Mouse (Mus musculus) forebrain, embryonic 10.5 days (tissue): ENCODE results near the gene Duxbl2. TPM values are rescaled to one million over a fixed set of nuclear protein-coding genes. Genes with fewer than 3 reads are reported as not detected.
"Not testable (repeated sequence)": the region's sequence is repeated elsewhere in the genome, so short reads cannot be mapped to it uniquely, and the experiment has no call there.

Source experiments
- DNase-seq: peaks from one replicate; pipeline ENCODE4 v3.0.0-alpha.2; 2017; ENCODE audit warnings: low spot score; ENCODE audit errors: extremely low spot score
- H3K27ac ChIP-seq: fragments of 300-500 bp; sonication (generic); 2 replicates; pipeline ENCODE4 v1.5.1; 2016; ENCODE audit warnings: mild to moderate bottlenecking
- H3K27me3 ChIP-seq: fragments of 300-500 bp; sonication (generic); 2 replicates; pipeline ENCODE4 v1.6.1; 2016; ENCODE audit warnings: mild to moderate bottlenecking; ENCODE audit not compliant: poor library complexity, severe bottlenecking
- H3K36me3 ChIP-seq: fragments of 300-500 bp; sonication (generic); replicated peaks from 2 replicates; pipeline ENCODE4 v1.6.1; 2016; ENCODE audit warnings: mild to moderate bottlenecking, moderate library complexity
- H3K4me1 ChIP-seq: fragments of 300-500 bp; sonication (generic); 2 replicates; pipeline ENCODE4 v1.6.1; 2016
- H3K4me3 ChIP-seq: fragments of 300-500 bp; sonication (generic); 2 replicates; pipeline ENCODE4 v1.5.1; 2016; ENCODE audit warnings: mild to moderate bottlenecking, moderate library complexity
- H3K9me3 ChIP-seq: fragments of 300-500 bp; sonication (generic); 2 replicates; pipeline ENCODE4 v1.6.1; 2016; ENCODE audit warnings: mild to moderate bottlenecking, moderate library complexity
- WGBS: fragments of 180-500 bp; shearing (Covaris S2); methylation state at CpG from one replicate; pipeline ENCODE4 v1.1.7; 2016; 5-methylcytosine and 5-hydroxymethylcytosine counted together
- polyA plus RNA-seq: library from polyadenylated mRNA; unstranded; fragments of >200 nt; fragmentation: Nextera tagmentation; extraction: Ambion mirVana; gene quantifications from 2 replicates; pipeline ENCODE4 v1.2.1, GENCODE M21; 2016

The Duxbl2 gene
- polyA plus RNA-seq, 1 experiment from 2014 or later: not detected

DNA sequence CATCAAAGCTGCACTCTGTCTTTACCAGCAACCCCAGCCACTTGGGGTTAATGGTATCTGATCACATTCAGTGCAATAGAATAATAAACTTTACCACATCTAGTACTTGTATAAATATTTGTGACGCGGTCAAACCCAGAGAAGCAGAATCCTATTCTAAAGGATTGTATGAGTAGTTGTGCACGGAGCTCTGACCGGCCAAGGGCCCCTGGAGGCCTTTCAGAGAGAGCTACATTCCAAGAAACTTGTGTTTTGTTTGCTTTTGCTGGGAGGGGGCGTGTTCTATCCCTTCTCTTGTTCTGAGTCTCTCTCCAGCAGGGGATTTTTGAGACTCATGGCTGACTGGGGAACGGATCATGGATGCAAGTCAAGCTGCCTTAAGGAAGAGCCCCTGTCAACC, 56.9 kb downstream of the Duxbl2 start:
- DNase-seq, H3K27ac ChIP-seq, H3K9me3 ChIP-seq, H3K27me3 ChIP-seq, H3K4me3 ChIP-seq, H3K36me3 ChIP-seq, H3K4me1 ChIP-seq: not testable (repeated sequence)
- WGBS: no CpG with 5 or more reads among the region's 6 CpGs

Other genes with a start within 250 kb of the Duxbl2 start
- gene Plac9a, start 215.2 kb upstream of the Duxbl2 start, polyA plus RNA-seq: not detected in 2 replicates
- 2.4 and 3.1 TPM in 2 replicates for gene Tmem254a, start 190.7 kb upstream of the Duxbl2 start, polyA plus RNA-seq
- not detected in 2 replicates for gene Cphx1, start 180.0 kb upstream of the Duxbl2 start, polyA plus RNA-seq
- gene Duxbl1, start 139.8 kb upstream of the Duxbl2 start, polyA plus RNA-seq: 2.9 and 3.9 TPM in 2 replicates
- gene Gm9780, start 75.6 kb upstream of the Duxbl2 start, polyA plus RNA-seq: 0.55 TPM in 1 of 2 replicates, not detected in the other
- 18.2 and 19.0 TPM in 2 replicates for gene Tmem254c, start 51.0 kb upstream of the Duxbl2 start, polyA plus RNA-seq
- gene Cphx2, start 36.8 kb upstream of the Duxbl2 start, polyA plus RNA-seq: not detected in 2 replicates
- gene Cphx3, start 36.1 kb upstream of the Duxbl2 start, polyA plus RNA-seq: not detected in 2 replicates
- not detected in 2 replicates for gene Plac9b, start 64.1 kb downstream of the Duxbl2 start, polyA plus RNA-seq
- gene Tmem254b, start 88.7 kb downstream of the Duxbl2 start, polyA plus RNA-seq: 13.7 and 16.7 TPM in 2 replicates
- 4.7 TPM in 2 replicates for gene Duxbl3, start 139.6 kb downstream of the Duxbl2 start, polyA plus RNA-seq